Mouse (Mus musculus) embryonic facial prominence, embryonic 11.5 days (tissue): ENCODE measurements around the gene Fxyd3. TPM values are rescaled to one million over a fixed set of nuclear protein-coding genes. Genes with fewer than 3 reads are reported as not detected.
A peak's percentile ranks its signal among the peaks of the same experiment; 100 is the strongest.

Source experiments
- ATAC-seq: fragments of 200-750 bp; cut with Nextera tagmentation; replicated peaks from 2 replicates; pipeline ENCODE4 v1.8.0; 2017; ENCODE audit warnings: low read depth; ENCODE audit not compliant: insufficient number of reproducible peaks, low FRiP score, low TSS enrichment
- DNase-seq: peaks from one replicate; pipeline ENCODE4 v3.0.0-alpha.2; 2015; ENCODE audit warnings: low spot score
- H3K27ac ChIP-seq: fragments of 300-500 bp; sonication (generic); replicated peaks from 2 replicates; pipeline ENCODE4 v1.5.1; 2014; ENCODE audit warnings: mild to moderate bottlenecking, low read depth, low read length, control low read depth
- H3K27me3 ChIP-seq: fragments of 300-500 bp; sonication (generic); 2 replicates; pipeline ENCODE4 v1.6.1; 2014; ENCODE audit warnings: mild to moderate bottlenecking, low read length, moderate library complexity, mixed read lengths; ENCODE audit not compliant: control insufficient read depth, insufficient read depth
- H3K36me3 ChIP-seq: fragments of 300-500 bp; sonication (generic); replicated peaks from 2 replicates; pipeline ENCODE4 v1.6.1; 2014; ENCODE audit warnings: low read depth, mild to moderate bottlenecking, low read length, moderate library complexity, mixed read lengths; ENCODE audit not compliant: control insufficient read depth, insufficient read depth
- H3K4me1 ChIP-seq: fragments of 300-500 bp; sonication (generic); 2 replicates; pipeline ENCODE4 v1.6.1; 2014; ENCODE audit warnings: low read length, mixed read lengths; ENCODE audit not compliant: control insufficient read depth, insufficient read depth
- H3K4me2 ChIP-seq: fragments of 300-500 bp; sonication (generic); 2 replicates; pipeline ENCODE4 v1.6.1; 2014; ENCODE audit warnings: low read depth, mild to moderate bottlenecking, control low read depth, low read length, moderate library complexity
- H3K4me3 ChIP-seq: fragments of 300-500 bp; sonication (generic); 2 replicates; pipeline ENCODE4 v1.5.1; 2014; ENCODE audit warnings: low read depth, low read length, control low read depth
- H3K9ac ChIP-seq: fragments of 300-500 bp; sonication (generic); replicated peaks from 2 replicates; pipeline ENCODE4 v1.6.1; 2014; ENCODE audit warnings: mild to moderate bottlenecking, control low read depth, low read length
- H3K9me3 ChIP-seq: fragments of 300-500 bp; sonication (generic); replicated peaks from 2 replicates; pipeline ENCODE4 v1.6.1; 2016; ENCODE audit warnings: mild to moderate bottlenecking, low read length, inconsistent platforms, mixed read lengths; ENCODE audit not compliant: control insufficient read depth
- WGBS: fragments of 180-500 bp; shearing (Covaris S2); extraction: QIAGEN DNeasy Blood & Tissue Kit; methylation state at CpG from one replicate; pipeline ENCODE4 v1.1.7; 2014; 5-methylcytosine and 5-hydroxymethylcytosine counted together
- polyA plus RNA-seq: library from polyadenylated mRNA; unstranded; fragments of >200 nt; fragmentation: Nextera tagmentation; extraction: Ambion mirVana; gene quantifications from 2 replicates; pipeline ENCODE4 v1.2.1, GENCODE M21; 2014

The Fxyd3 gene
- polyA plus RNA-seq, 1 experiment from 2014 or later: 11.8 TPM

DNA sequence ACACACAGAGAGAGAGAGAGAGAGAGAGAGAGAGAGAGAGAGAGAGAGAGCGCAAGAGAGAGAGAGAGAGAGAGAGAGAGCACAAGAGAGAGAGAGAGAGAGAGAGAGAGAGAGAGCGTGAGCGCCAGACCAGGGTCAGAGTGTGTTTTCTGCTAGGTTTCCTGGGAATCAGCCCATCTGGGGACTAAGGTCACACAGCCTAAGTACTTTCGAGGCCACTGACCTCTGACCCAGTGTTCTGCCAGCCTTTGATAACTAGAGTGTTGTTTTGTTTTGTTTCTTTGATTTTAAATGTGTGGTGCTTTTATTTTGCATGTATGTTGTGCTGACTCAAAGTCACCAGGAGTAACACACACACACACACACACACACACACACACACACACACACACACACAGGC, 20.6 kb downstream of the Fxyd3 start:
- Histone ChIP-seq H3K4me2 (no peak overlapping the region), H3K36me3 (no peaks in the 10 kb centered on the region), H3K9me3 (no peaks in the 10 kb centered on the region), H3K4me3 (no peak overlapping the region), H3K27me3 (peaks cover 33% of the 10 kb centered on the region), H3K4me1 (peaks cover 14% of the 10 kb centered on the region), H3K27ac (no peak overlapping the region), H3K9ac (no peak overlapping the region)
- no peak for ATAC-seq
- 8% methylated on average over 3 of the region's 4 CpGs for WGBS
- no peak for DNase-seq

DNA sequence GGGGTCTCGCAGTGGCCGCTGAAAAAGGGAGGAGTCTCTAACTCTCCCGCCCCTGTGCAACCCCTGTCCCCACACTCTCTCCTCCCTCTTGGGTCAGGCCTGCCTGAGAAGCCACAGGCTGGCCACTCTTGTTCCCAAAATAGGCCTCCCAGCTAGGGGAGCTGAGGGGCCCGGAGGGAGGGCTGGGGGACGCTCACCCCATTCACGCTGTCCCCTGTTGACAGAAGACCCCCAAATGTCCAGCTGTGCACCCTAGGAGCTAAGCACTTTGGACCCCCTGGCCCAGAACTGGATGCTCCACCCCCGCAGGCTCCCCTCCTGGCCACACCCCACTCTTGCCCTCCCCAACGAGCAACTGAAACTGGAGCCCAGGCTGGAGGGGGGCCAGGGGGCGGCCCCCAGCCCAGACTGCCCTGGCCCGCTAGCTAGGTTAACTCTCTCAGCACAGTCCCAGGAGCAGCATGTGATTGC, 21.1 kb downstream of the Fxyd3 start:
- H3K9me3 ChIP-seq: no peaks in the 10 kb centered on the region
- H3K4me3 ChIP-seq: no peak overlapping the region
- peak; percentile 41; the same call in 1 of the 2 replicates for ATAC-seq
- H3K36me3 ChIP-seq: no peaks in the 10 kb centered on the region
- 0 out of 2 replicates have a peak overlapping the region, but pooled peaks have one; percentile 15 for H3K9ac ChIP-seq
- H3K4me2 ChIP-seq: 0 out of 2 replicates have a peak overlapping the region, but pooled peaks have one; percentile 4
- 3% methylated on average over 10 of the region's 10 CpGs for WGBS
- no peak overlapping the region for H3K27ac ChIP-seq
- peaks cover 38% of the 10 kb centered on the region for H3K27me3 ChIP-seq
- peak; percentile 54 for DNase-seq
- peaks cover 17% of the 10 kb centered on the region for H3K4me1 ChIP-seq

DNA sequence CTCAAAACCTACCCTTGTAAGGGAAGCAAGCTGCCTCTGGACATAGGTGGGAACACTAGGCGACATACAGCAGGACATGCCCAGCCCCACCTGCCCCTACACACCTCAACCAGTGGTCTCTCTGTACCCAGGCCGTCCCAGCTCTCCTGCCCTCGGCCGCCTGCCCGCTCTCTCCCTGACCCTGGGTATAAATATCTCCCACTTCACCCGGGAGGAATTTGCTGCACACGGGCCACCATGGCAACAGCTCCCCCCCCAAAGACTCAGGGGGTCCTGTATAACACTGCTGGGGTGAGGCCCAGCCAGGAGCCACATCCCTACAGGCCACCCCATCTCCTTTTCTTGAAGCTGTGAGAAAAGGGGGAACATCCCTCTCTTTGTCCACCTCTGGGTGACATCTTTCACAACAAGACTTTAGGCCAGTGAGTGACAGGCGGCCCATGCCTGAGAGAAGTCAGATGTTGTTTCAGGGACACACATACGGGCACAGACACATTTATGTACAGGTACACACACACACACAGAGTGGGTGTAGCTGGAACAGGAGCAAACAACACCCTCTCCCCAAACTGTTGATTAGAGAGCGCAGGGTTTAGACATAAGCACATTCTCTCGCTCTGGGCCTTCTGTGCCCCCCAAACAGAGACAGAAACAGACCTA, 21.7 kb downstream of the Fxyd3 start:
- DNase-seq (no peak), ATAC-seq (no peak)
- no peak overlapping the region for H3K27ac ChIP-seq
- peaks cover 42% of the 10 kb centered on the region for H3K27me3 ChIP-seq
- H3K4me1 ChIP-seq: peaks cover 17% of the 10 kb centered on the region
- H3K9me3 ChIP-seq: no peaks in the 10 kb centered on the region
- H3K36me3 ChIP-seq: no peaks in the 10 kb centered on the region
- no peak overlapping the region for H3K4me3 ChIP-seq
- WGBS: 49% methylated on average over 11 of the region's 11 CpGs
- no peak overlapping the region for H3K9ac ChIP-seq
- H3K4me2 ChIP-seq: no peak overlapping the region

DNA sequence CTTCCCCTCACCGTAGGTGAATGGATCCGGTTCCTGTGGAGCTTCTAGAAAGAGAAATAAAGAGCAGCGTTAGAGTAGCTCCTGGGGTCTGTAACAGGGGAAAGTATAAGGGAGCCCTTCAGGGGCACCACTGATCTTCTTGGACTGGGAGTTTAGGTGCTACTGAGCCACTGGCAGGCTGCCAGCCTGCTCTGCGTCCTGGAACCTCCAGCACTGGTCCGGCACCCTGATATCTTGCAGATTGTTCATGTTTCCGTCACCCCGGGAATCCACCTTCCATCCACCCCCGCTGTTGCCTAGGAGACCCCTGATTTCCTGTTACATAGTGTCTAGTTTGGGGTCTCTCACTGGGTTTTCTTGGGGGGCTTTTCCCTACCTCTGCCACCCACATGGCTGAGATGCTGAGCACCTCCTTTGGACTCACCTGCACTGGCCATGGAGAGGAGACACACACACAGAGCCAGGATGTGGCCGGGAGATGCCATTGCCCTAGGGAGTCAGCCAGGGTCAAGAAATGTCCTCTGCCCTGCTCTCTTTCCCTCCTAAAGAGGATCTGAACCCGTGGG, 22.5 kb downstream of the Fxyd3 start:
- Histone ChIP-seq H3K4me2 (no peak overlapping the region), H3K4me3 (no peak overlapping the region), H3K9ac (no peak overlapping the region), H3K9me3 (no peaks in the 10 kb centered on the region), H3K27me3 (peaks cover 47% of the 10 kb centered on the region), H3K4me1 (peaks cover 17% of the 10 kb centered on the region), H3K36me3 (no peaks in the 10 kb centered on the region), H3K27ac (no peak overlapping the region)
- DNase-seq: no peak
- ATAC-seq: no peak
- 24% methylated on average over 10 of the region's 10 CpGs for WGBS

DNA sequence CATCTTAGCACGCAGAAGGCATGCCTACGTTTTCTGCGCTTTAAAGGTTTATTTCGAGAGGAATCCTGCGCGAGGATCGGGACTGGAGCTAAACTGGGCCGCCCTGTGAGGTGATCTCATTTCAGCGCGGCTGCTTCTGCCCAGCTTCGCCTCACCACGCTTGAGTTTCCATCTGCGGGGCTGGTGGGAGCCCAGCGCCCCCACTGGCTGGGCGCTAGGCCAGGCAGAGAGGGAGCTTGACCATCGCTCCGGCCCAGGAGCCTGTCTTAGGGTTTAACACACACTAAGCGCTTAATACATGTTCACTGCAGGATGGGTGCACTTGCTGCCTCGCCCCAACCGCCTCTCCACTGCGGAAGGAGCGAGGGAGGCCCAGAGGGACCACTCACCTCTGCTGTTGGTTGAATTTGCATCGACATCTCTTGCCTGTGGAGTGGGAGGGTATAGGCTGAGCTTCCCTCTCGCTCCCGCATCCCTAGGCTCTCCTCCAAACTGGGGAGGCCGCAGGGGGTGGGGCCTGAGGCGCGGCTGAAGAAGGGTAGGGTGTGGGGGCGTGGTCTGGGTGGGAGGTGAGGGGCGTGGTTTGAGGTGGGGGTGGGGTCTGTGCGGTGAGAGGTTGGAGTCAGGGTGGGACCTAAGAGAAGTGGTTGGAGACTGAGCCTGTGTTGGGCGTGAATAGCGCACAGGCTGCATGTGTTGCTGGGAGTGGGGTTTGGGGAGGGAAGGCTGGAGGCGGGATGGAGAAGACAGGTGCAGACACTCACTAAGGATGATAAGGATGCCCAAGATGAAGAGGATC, 23.7 kb downstream of the Fxyd3 start:
- Histone ChIP-seq H3K27me3 (peaks cover 47% of the 10 kb centered on the region), H3K4me1 (peaks cover 17% of the 10 kb centered on the region), H3K4me2 (peak overlapping the region; percentile 32), H3K36me3 (no peaks in the 10 kb centered on the region), H3K27ac (no peak overlapping the region), H3K9me3 (no peaks in the 10 kb centered on the region), H3K4me3 (peak overlapping the region; percentile 21; the same call in 1 of the 2 replicates), H3K9ac (0 out of 2 replicates have a peak overlapping the region, but pooled peaks have one; percentile 9)
- WGBS: under 1% methylated on average over 34 of the region's 34 CpGs
- DNase-seq (peak; percentile 53), ATAC-seq (0 out of 2 replicates have a peak, but pooled peaks have one; percentile 35)

DNA sequence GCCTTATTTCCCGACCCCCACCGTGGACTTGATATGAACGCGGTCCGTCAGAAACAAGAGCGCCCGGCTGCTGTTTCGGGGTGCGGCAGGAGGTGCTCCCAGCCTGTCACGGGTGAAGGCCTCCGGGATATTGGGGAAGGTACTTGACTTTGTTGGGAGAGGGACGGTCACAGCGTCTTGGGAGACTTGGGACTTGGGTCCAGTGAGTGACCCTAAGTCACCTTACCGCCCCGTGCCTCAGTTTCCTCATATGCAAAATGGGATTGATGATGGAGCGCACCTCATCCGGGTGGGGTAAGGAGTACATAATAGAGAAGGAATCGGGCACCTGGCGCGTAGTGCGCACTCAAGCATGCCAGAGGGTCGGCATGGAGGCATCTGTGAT, 24.3 kb downstream of the Fxyd3 start:
- H3K27me3 ChIP-seq: peaks cover 47% of the 10 kb centered on the region
- H3K4me2 ChIP-seq: peak overlapping the region; percentile 32
- H3K4me3 ChIP-seq: peak overlapping the region; percentile 21; the same call in 1 of the 2 replicates
- no peak for ATAC-seq
- DNase-seq: no peak
- H3K4me1 ChIP-seq: peaks cover 17% of the 10 kb centered on the region
- no peak overlapping the region for H3K9ac ChIP-seq
- 2% methylated on average over 22 of the region's 22 CpGs for WGBS
- H3K9me3 ChIP-seq: no peaks in the 10 kb centered on the region
- H3K36me3 ChIP-seq: no peaks in the 10 kb centered on the region
- H3K27ac ChIP-seq: no peak overlapping the region

DNA sequence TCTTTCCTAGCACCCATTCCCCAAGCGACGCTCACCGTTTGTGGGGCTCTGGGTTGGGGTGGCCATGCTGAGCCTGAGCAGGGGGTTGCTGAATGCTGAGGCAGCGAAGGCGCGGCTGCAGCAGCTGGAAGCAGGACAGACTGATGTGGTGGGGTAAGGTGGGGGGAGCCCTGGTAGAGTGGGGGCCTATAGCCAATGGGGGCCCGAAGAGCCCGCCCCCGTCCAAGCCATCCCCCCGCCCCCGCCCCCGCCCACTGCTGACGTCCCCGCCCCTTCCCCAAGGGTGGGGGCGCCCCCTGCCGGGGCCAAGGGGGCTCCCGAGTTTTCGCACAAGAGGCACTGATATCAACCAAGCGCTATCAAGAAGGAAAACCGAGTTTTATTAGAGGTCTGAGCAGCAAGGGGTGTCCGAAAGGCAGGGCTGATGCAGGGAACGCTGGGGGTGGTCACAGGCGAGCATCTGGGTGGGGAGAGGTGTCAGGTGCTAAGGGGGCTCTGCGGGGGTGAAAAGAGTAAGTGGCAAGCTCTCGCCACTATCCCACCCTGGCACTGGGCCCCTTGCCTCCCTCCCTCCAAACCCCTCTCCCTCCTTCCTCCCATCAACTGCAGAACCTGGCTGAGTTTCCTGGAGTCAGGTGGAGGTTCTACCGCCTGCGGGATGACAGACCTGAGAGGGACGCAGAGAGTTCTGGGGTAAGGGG, 25.0 kb downstream of the Fxyd3 start, which contains the start of gene Fxyd7:
Fxyd7 (minus strand) TSS at position 147 of the 701 bp plus-strand sequence.
- ATAC-seq: no peak

More for the DNA sequence above, 25.0 kb downstream of the Fxyd3 start, which contains the start of gene Fxyd7:
- H3K36me3 ChIP-seq: no peaks in the 10 kb centered on the region
- H3K4me3 ChIP-seq: peak within 1 kb of the TSS; percentile 18
- DNase-seq: no peak
- H3K9ac ChIP-seq: no peak within 1 kb of the TSS; the same call in 1 of the 2 replicates
- H3K4me2 ChIP-seq: peak within 1 kb of the TSS; percentile 32
- H3K27me3 ChIP-seq: peaks cover 47% of the 10 kb centered on the region
- no peaks in the 10 kb centered on the region for H3K9me3 ChIP-seq
- H3K27ac ChIP-seq: no peak within 1 kb of the TSS
- peaks cover 17% of the 10 kb centered on the region for H3K4me1 ChIP-seq
- WGBS: 3% methylated on average over 28 of the region's 28 CpGs
